Mouse (Mus musculus) layer of hippocampus, adult 8-10 months (tissue): Measurements from ENCODE around the gene Mrgpra1. TPM values are rescaled to one million over a fixed set of nuclear protein-coding genes. Genes with fewer than 3 reads are reported as not detected.
"Not testable (repeated sequence)": the region's sequence is repeated elsewhere in the genome, so short reads cannot be mapped to it uniquely, and the experiment has no call there.

Experiments
- DNase-seq, 2 experiments: peaks; one replicate each; pipeline ENCODE4 v3.0.0; 2022; ENCODE audit warnings: low spot score in 2 of 2
- total RNA-seq, 4 experiments: library from RNA; stranded (reverse); gene quantifications; 2 replicates each; pipeline ENCODE4 v1.2.4; 2022

The Mrgpra1 gene
- not detected for total RNA-seq

- no peak for DNase-seq
These were observed at the start of gene Mrgpra1 for GRCm38 (mm10) chr7:47354140-47354539. Mrgpra1 (minus strand) TSS chr7:47354240.

- DNase-seq: no peak
These were observed 47.1 kb upstream of the Mrgpra1 start for GRCm38 (mm10) chr7:47401125-47401524.

- DNase-seq: no peak
These were observed 5.6 kb downstream of the Mrgpra1 start for GRCm38 (mm10) chr7:47348421-47348820.

GRCm38 (mm10) chr7:47345905-47346478 is 8.0 kb downstream of the Mrgpra1 start:
- no peak for DNase-seq

GRCm38 (mm10) chr7:47341887-47342286 is 12.2 kb downstream of the Mrgpra1 start:
- not testable (repeated sequence) for DNase-seq

- not testable (repeated sequence) for DNase-seq
These were observed 12.7 kb downstream of the Mrgpra1 start for GRCm38 (mm10) chr7:47341389-47341788.

GRCm38 (mm10) chr7:47318299-47318698 is 35.7 kb downstream of the Mrgpra1 start:
- DNase-seq: no peak

- no peak for DNase-seq
These were observed 41.8 kb downstream of the Mrgpra1 start for GRCm38 (mm10) chr7:47312289-47312688.

- DNase-seq: no peak
These were observed 44.2 kb downstream of the Mrgpra1 start for GRCm38 (mm10) chr7:47309855-47310254.

- DNase-seq: not testable (repeated sequence)
These were observed 49.4 kb downstream of the Mrgpra1 start for GRCm38 (mm10) chr7:47304661-47305060.

- not testable (repeated sequence) for DNase-seq
These were observed 54.4 kb downstream of the Mrgpra1 start for GRCm38 (mm10) chr7:47299612-47300011.

Other genes with a start within 250 kb of the Mrgpra1 start
- gene Ptpn5, start 220.6 kb downstream of the Mrgpra1 start, total RNA-seq: 100 to 1,000 TPM; 100 to 116 (median 108) TPM
- not detected for gene Mrgpra6, start 149.3 kb downstream of the Mrgpra1 start, total RNA-seq
- not detected for gene Mrgpra9, start 101.4 kb downstream of the Mrgpra1 start, total RNA-seq
- gene Mrgpra2a, start 97.9 kb upstream of the Mrgpra1 start, total RNA-seq: not detected
- gene Mrgpra2b, start 174.6 kb upstream of the Mrgpra1 start, total RNA-seq: not detected
- not detected for gene Mrgpra3, start 247.1 kb upstream of the Mrgpra1 start, total RNA-seq